Mouse (Mus musculus) hindbrain, embryonic 12.5 days (tissue): Measurements from ENCODE around the gene Rhov. TPM values are rescaled to one million over a fixed set of nuclear protein-coding genes. Genes with fewer than 3 reads are reported as not detected.

ENCODE experiments used
- ATAC-seq: fragments of 200-750 bp; cut with Nextera tagmentation; 2 replicates; pipeline ENCODE4 v1.8.0; 2017; ENCODE audit warnings: moderate TSS enrichment; ENCODE audit not compliant: low FRiP score
- H3K27ac ChIP-seq: fragments of 300-500 bp; sonication (generic); 2 replicates; pipeline ENCODE4 v1.5.1; 2016; ENCODE audit warnings: mild to moderate bottlenecking
- H3K27me3 ChIP-seq: fragments of 300-500 bp; sonication (generic); 2 replicates; pipeline ENCODE4 v1.6.1; 2016; ENCODE audit warnings: mild to moderate bottlenecking
- H3K36me3 ChIP-seq: fragments of 300-500 bp; sonication (generic); 2 replicates; pipeline ENCODE4 v1.6.1; 2016; ENCODE audit warnings: mild to moderate bottlenecking
- H3K4me1 ChIP-seq: fragments of 300-500 bp; sonication (generic); 2 replicates; pipeline ENCODE4 v1.6.1; 2016
- H3K4me2 ChIP-seq: fragments of 300-500 bp; sonication (generic); replicated peaks from 2 replicates; pipeline ENCODE4 v1.6.1; 2016; ENCODE audit warnings: mild to moderate bottlenecking
- H3K4me3 ChIP-seq: fragments of 300-500 bp; sonication (generic); 2 replicates; pipeline ENCODE4 v1.5.1; 2016; ENCODE audit warnings: mild to moderate bottlenecking
- H3K9ac ChIP-seq: fragments of 300-500 bp; sonication (generic); 2 replicates; pipeline ENCODE4 v1.6.1; 2016; ENCODE audit warnings: mild to moderate bottlenecking, moderate library complexity
- H3K9me3 ChIP-seq: fragments of 300-500 bp; sonication (generic); replicated peaks from 2 replicates; pipeline ENCODE4 v1.6.1; 2016; ENCODE audit warnings: mild to moderate bottlenecking
- WGBS: fragments of 180-500 bp; shearing (Covaris S2); methylation state at CpG from one replicate; pipeline ENCODE4 v1.1.7; 2016; 5-methylcytosine and 5-hydroxymethylcytosine counted together
- polyA plus RNA-seq: library from polyadenylated mRNA; unstranded; fragments of >200 nt; fragmentation: Nextera tagmentation; extraction: Ambion mirVana; gene quantifications from 2 replicates; pipeline ENCODE4 v1.2.1, GENCODE M21; 2016

Rhov gene
- polyA plus RNA-seq, 1 experiment from 2014 or later: 5.8 TPM

DNA sequence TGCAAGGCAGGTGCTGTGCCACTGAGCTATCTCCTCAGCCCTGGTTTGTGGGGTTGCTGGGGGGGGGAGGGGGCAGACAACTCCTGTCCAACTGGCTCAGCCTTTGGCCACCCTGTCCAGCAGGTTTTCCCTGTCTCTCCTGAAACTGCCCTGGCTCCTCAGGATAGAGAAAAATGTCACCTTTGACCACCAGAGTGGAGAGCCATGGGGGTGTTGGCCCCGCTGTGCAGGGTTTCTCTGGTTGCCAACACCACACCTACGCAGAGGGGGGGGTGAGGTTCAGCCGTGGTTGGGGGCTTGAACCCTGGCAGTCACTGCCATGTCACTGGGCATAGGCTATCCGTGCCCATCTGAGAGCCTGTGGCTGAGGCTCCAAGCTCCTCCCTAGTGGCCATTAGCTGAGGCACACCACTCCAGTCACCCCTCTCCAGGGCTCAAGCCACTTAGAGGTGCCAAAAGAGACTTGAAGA is 21.4 kb downstream of the Rhov start:
- Histone ChIP-seq H3K27me3 (peaks cover 15% of the 10 kb centered on the region), H3K9ac (no peak overlapping the region), H3K4me2 (no peak overlapping the region), H3K36me3 (no peaks in the 10 kb centered on the region), H3K4me1 (no peaks in the 10 kb centered on the region), H3K4me3 (no peak overlapping the region), H3K9me3 (no peaks in the 10 kb centered on the region), H3K27ac (no peak overlapping the region)
- 73% methylated on average over 4 of the region's 4 CpGs for whole genome bisulfite sequencing
- no peak for ATAC-seq

DNA sequence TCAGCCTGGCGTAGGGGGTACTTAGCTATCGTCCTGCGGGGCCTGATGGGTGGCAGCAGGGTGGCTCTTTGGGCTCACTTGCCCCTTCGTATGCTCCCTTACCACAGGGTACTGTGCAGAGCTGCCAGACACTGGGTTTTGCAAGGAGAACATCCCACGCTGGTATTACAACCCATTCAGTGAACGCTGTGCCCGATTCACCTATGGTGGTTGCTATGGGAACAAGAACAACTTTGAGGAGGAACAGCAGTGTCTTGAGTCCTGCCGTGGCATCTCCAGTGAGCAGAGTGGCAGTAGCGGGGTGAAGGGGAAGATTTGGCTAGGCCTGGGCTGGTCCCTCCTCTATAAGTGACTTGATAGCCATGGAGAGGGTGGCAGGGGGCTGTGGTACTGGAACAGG is 23.2 kb downstream of the Rhov start:
- 87% methylated on average over 9 of the region's 9 CpGs for WGBS
- ATAC-seq: no peak
- no peaks in the 10 kb centered on the region for H3K9me3 ChIP-seq
- no peak overlapping the region for H3K9ac ChIP-seq
- H3K36me3 ChIP-seq: no peaks in the 10 kb centered on the region
- H3K27me3 ChIP-seq: peaks cover 4% of the 10 kb centered on the region; the same call in 1 of the 2 replicates
- no peak overlapping the region for H3K4me3 ChIP-seq
- no peak overlapping the region for H3K4me2 ChIP-seq
- no peaks in the 10 kb centered on the region for H3K4me1 ChIP-seq
- H3K27ac ChIP-seq: no peak overlapping the region

DNA sequence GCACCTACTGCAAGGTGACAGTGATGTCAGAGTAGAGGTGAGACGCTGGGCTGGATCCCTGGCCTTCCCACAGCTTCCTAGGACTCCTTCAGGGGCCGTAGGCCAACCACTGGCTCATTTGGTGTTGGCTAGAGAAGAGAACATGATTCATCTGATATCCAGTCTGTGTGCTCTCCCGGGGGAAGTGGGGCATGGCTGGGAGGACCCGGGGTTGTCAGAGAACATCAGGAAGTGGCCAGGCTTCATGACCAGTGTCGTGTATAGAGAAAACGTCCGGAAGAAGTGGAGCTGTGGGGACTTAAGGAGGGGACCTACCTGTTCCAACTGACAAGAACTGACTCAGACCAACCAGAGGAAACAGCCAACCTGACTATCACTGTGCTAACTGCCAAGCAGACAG is 25.8 kb downstream of the Rhov start:
- Histone ChIP-seq H3K9me3 (no peaks in the 10 kb centered on the region), H3K27me3 (peaks cover 5% of the 10 kb centered on the region), H3K36me3 (no peaks in the 10 kb centered on the region), H3K4me1 (no peaks in the 10 kb centered on the region), H3K4me3 (no peak overlapping the region), H3K4me2 (no peak overlapping the region), H3K27ac (no peak overlapping the region), H3K9ac (no peak overlapping the region)
- no peak for ATAC-seq
- WGBS: 87% methylated on average over 7 of the region's 7 CpGs

GRCm38 (mm10) chr2:119242548-119242947 is 28.5 kb downstream of the Rhov start:
- no peak for ATAC-seq
- H3K4me2 ChIP-seq: no peak overlapping the region
- peaks cover 3% of the 10 kb centered on the region for H3K4me1 ChIP-seq
- no peak overlapping the region for H3K4me3 ChIP-seq
- H3K9ac ChIP-seq: no peak overlapping the region
- H3K36me3 ChIP-seq: no peaks in the 10 kb centered on the region
- no peaks in the 10 kb centered on the region for H3K9me3 ChIP-seq
- no peak overlapping the region for H3K27ac ChIP-seq
- peaks cover 28% of the 10 kb centered on the region for H3K27me3 ChIP-seq
- 88% methylated on average over 9 of the region's 9 CpGs for WGBS

DNA sequence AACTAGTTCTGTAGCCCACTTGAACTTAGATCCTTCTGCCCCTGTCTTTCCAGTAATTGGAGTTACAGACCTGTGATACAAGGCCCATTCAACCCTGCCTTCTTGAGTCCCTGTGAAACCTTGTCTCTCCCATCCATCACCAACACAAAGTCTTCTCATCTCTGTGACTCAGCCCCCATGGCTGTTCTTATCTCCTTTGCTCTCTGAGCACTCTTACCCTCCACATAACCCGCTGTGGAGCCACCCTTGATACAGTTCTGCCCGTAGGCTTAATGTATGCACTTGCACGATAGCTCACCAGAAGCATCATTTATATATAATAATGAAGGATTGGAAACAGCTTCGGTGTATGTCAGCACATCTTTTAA is 30.3 kb downstream of the Rhov start:
- 87% methylated on average over 4 of the region's 4 CpGs for WGBS
- H3K9me3 ChIP-seq: no peaks in the 10 kb centered on the region

DNA sequence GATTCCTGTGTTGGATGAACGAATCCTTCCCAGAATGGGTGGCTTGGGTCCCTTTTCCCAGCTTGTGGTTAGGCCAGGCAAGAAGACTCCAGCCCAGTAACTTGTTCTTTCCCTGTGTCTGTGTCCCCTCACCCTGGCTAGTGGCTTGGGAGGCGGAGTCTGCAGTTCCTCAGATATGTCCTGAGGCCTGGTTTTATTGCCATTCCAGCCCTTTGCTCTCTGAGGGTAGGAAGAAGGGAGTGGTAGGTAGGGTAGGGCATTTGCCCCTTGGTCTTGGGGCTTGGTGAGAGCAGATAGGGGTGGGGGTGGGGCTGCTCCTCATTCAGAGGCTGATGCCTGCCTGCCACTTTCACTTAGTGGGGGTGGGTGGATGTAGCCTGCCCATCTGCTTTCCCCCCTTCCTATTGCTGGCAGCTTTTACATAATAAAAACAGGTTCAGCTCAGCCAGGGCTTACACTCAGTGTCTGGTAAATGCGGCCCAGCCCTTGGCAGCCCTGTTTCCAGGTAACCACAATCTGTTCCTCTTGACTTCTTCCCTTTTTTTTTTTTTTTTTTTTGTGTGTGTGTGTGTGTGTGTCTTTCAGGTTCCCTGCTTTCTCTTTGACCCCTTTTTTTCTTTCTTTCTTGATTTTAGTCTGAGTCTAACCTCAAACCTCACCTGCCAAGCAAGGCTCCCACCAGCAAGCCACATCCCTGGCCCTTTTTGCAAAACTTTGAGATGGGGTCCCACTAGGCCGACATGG is 30.8 kb downstream of the Rhov start:
- no peak for ATAC-seq
- Histone ChIP-seq H3K4me1 (peaks cover 12% of the 10 kb centered on the region), H3K4me2 (no peak overlapping the region), H3K9ac (no peak overlapping the region), H3K27ac (no peak overlapping the region), H3K36me3 (no peaks in the 10 kb centered on the region), H3K4me3 (no peak overlapping the region), H3K9me3 (no peaks in the 10 kb centered on the region), H3K27me3 (peaks cover 51% of the 10 kb centered on the region)
- WGBS: 62% methylated on average over 4 of the region's 4 CpGs

More for the DNA sequence above, 30.3 kb downstream of the Rhov start:
- Histone ChIP-seq H3K4me1 (peaks cover 12% of the 10 kb centered on the region), H3K4me3 (no peak overlapping the region), H3K27me3 (peaks cover 46% of the 10 kb centered on the region), H3K27ac (no peak overlapping the region), H3K9ac (no peak overlapping the region), H3K4me2 (no peak overlapping the region), H3K36me3 (no peaks in the 10 kb centered on the region)
- no peak for ATAC-seq

- Histone ChIP-seq H3K4me1 (peaks cover 12% of the 10 kb centered on the region), H3K27ac (no peak overlapping the region), H3K27me3 (peaks cover 59% of the 10 kb centered on the region), H3K4me2 (no peak overlapping the region), H3K9ac (no peak overlapping the region), H3K4me3 (0 out of 2 replicates have a peak overlapping the region, but pooled peaks have one; percentile 41), H3K36me3 (no peaks in the 10 kb centered on the region), H3K9me3 (no peaks in the 10 kb centered on the region)
- ATAC-seq: no peak
- 57% methylated on average over 2 of the region's 2 CpGs for WGBS
Measured at GRCm38 (mm10) chr2:119238671-119239070, 32.4 kb downstream of the Rhov start.

GRCm38 (mm10) chr2:119237871-119238220 is 33.2 kb downstream of the Rhov start:
- Histone ChIP-seq H3K9ac (peak overlapping the region; percentile 42; the same call in 1 of the 2 replicates), H3K36me3 (no peaks in the 10 kb centered on the region), H3K27ac (no peak overlapping the region), H3K4me2 (peak overlapping the region; percentile 64), H3K4me3 (peak overlapping the region; percentile 41), H3K4me1 (peaks cover 12% of the 10 kb centered on the region), H3K27me3 (peaks cover 60% of the 10 kb centered on the region), H3K9me3 (no peaks in the 10 kb centered on the region)
- no peak for ATAC-seq
- WGBS: 2% methylated on average over 29 of the region's 31 CpGs

DNA sequence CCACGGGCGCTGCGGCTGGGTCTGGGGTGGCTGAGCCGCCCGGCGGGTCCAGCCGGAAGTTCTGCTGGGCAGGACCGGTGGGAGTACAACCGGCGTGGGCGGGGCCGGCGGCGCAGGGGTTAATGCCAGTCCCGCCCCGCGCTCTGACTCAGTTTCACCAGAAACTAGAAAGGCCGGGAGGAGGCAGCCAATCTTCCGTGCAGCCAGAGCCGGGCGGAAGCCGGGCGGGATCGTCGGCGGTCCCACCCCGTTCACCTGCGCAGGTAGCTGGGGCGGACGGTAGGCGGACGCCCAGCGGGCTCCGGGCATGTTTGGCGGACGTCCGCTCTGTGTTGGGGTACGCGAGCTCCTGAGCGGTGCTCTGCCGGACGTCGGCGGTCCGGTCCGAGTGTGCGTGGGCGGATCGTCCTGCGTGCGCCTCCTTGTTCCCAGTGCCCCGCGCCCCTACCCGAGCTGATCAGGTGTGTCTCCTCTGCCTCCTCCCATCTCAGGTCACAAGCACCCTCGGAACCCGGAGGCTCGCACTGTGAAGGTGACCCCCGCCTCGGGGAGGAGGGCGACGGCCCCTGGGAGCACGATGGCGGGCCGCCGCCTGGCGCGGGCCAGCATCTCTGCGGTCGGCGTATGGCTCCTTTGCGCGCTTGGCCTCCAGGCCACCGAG is 33.7 kb downstream of the Rhov start, which contains the start of gene Spint1:
Gene Spint1 (plus strand): TSS at position 153 of the 661 bp plus-strand sequence.
- Histone ChIP-seq H3K9ac (peak within 1 kb of the TSS; percentile 42), H3K4me1 (peaks cover 12% of the 10 kb centered on the region), H3K4me3 (peak within 1 kb of the TSS; percentile 41), H3K4me2 (peak within 1 kb of the TSS; percentile 64), H3K27ac (no peak within 1 kb of the TSS), H3K27me3 (peaks cover 60% of the 10 kb centered on the region), H3K36me3 (no peaks in the 10 kb centered on the region), H3K9me3 (no peaks in the 10 kb centered on the region)
- WGBS: under 1% methylated on average over 68 of the region's 73 CpGs
- ATAC-seq: no peak; the same call in 1 of the 2 replicates

- Histone ChIP-seq H3K4me2 (peak overlapping the region; percentile 64), H3K4me1 (peaks cover 12% of the 10 kb centered on the region), H3K9ac (peak overlapping the region; percentile 42; the same call in 1 of the 2 replicates), H3K4me3 (peak overlapping the region; percentile 41), H3K27ac (no peak overlapping the region), H3K36me3 (no peaks in the 10 kb centered on the region), H3K27me3 (peaks cover 60% of the 10 kb centered on the region), H3K9me3 (no peaks in the 10 kb centered on the region)
- ATAC-seq: no peak
- 7% methylated on average over 25 of the region's 25 CpGs for WGBS
Measured at GRCm38 (mm10) chr2:119236682-119237209, 34.3 kb downstream of the Rhov start.

GRCm38 (mm10) chr2:119229775-119230704 is 41.0 kb downstream of the Rhov start, which contains the start of gene Ppp1r14d:
TSS of gene Ppp1r14d (minus strand) at chr2:119229906.
- Histone ChIP-seq H3K36me3 (no peaks in the 10 kb centered on the region), H3K4me1 (no peaks in the 10 kb centered on the region), H3K4me3 (no peak within 1 kb of the TSS), H3K9me3 (no peaks in the 10 kb centered on the region), H3K27ac (no peak within 1 kb of the TSS), H3K9ac (no peak within 1 kb of the TSS), H3K27me3 (peaks cover 8% of the 10 kb centered on the region), H3K4me2 (no peak within 1 kb of the TSS)
- 79% methylated on average over 6 of the region's 6 CpGs for WGBS
- no peak for ATAC-seq
